Mouse (Mus musculus) ovary, postnatal 36 days (tissue): ENCODE measurements around the gene Pctp.

Source experiments
- DNase-seq: peaks from one replicate; pipeline ENCODE4 v3.0.0; 2022; ENCODE audit warnings: low spot score, mixed read lengths

Pctp gene

GRCm38 (mm10) chr11:89977746-89978352 is 24.8 kb downstream of the Pctp start:
- no peak for DNase-seq

- no peak for DNase-seq
Measured at GRCm38 (mm10) chr11:89976361-89976760, 26.3 kb downstream of the Pctp start.

GRCm38 (mm10) chr11:89971296-89971695 is 31.4 kb downstream of the Pctp start:
- DNase-seq, result no peak

GRCm38 (mm10) chr11:89970726-89971125 is 32.0 kb downstream of the Pctp start:
- DNase-seq, result no peak

GRCm38 (mm10) chr11:89969131-89969530 is 33.6 kb downstream of the Pctp start:
- DNase-seq, result no peak

GRCm38 (mm10) chr11:89950691-89951270 is 51.9 kb downstream of the Pctp start:
- no peak for DNase-seq

GRCm38 (mm10) chr11:89947806-89948205 is 54.9 kb downstream of the Pctp start:
- DNase-seq, result no peak

- DNase-seq, result no peak
Measured at GRCm38 (mm10) chr11:89945159-89945558, 57.5 kb downstream of the Pctp start.

- DNase-seq, result no peak
Measured at GRCm38 (mm10) chr11:89937241-89937640, 65.5 kb downstream of the Pctp start.
